Mouse (Mus musculus) cerebellum, adult 2 months (tissue): Measurements from ENCODE around the gene Tfeb. TPM values are rescaled to one million over a fixed set of nuclear protein-coding genes. Genes with fewer than 3 reads are reported as not detected.

Experiments
- DNase-seq, 2 experiments: peaks; one replicate each; pipeline ENCODE4 v3.0.0; 2021
- H3K27ac ChIP-seq: fragments of 200-500 bp; 2 replicates; pipeline ENCODE4 v1.5.1; 2012; ENCODE audit warnings: low read length, control low read depth, inconsistent platforms; ENCODE audit not compliant: insufficient read depth
- H3K27me3 ChIP-seq: fragments of 200-500 bp; 2 replicates; pipeline ENCODE4 v1.6.1; 2012; ENCODE audit warnings: inconsistent platforms, mild to moderate bottlenecking, low read length, moderate library complexity; ENCODE audit not compliant: control insufficient read depth, insufficient read depth
- H3K4me1 ChIP-seq: fragments of 200-500 bp; 2 replicates; pipeline ENCODE4 v1.6.1; 2011; ENCODE audit warnings: low read length; ENCODE audit not compliant: control insufficient read depth, insufficient read depth
- H3K4me3 ChIP-seq: fragments of 200-500 bp; replicated peaks from 2 replicates; pipeline ENCODE3; 2011; ENCODE audit warnings: mild to moderate bottlenecking, low read depth, low read length, control low read depth; ENCODE audit not compliant: insufficient read depth
- CTCF ChIP-seq: fragments of 200-500 bp; IDR thresholded peaks from 2 replicates; pipeline ENCODE4 v1.5.1; 2011; ENCODE audit warnings: low read depth, mild to moderate bottlenecking, control low read depth, low read length, moderate library complexity, borderline replicate concordance; ENCODE audit not compliant: insufficient read depth
- POLR2A ChIP-seq: fragments of 200-500 bp; IDR thresholded peaks from 2 replicates; pipeline ENCODE4 v1.6.1; 2011; ENCODE audit warnings: low read length, control low read depth, borderline replicate concordance; ENCODE audit not compliant: insufficient read depth
- WGBS: fragments of 180-500 bp; shearing (Covaris S2); methylation state at CpG from one replicate; pipeline ENCODE4 v1.1.7; 2018; 5-methylcytosine and 5-hydroxymethylcytosine counted together
- polyA plus RNA-seq: library from polyadenylated mRNA; depleted of rRNA; stranded (reverse); fragments of >200 nt; gene quantifications from 2 replicates; pipeline ENCODE4 v1.2.3, GENCODE M21; 2012

Gene Tfeb
- polyA plus RNA-seq, 1 experiment, result 27.5 TPM

- H3K4me1 ChIP-seq, result no peaks in the 10 kb centered on the region
- H3K4me3 ChIP-seq, result no peak overlapping the region
- no peak overlapping the region for H3K27ac ChIP-seq
- DNase-seq, result no peak
- TF ChIP-seq POLR2A (no peak), CTCF (no peak)
- no peaks in the 10 kb centered on the region for H3K27me3 ChIP-seq
- WGBS, result 63% methylated on average over 28 of the region's 28 CpGs
Observed at GRCm38 (mm10) chr17:47702548-47703345, 34.1 kb upstream of the Tfeb start.

GRCm38 (mm10) chr17:47703556-47703955 is 33.3 kb upstream of the Tfeb start:
- 46% methylated on average over 20 of the region's 20 CpGs for whole genome bisulfite sequencing
- DNase-seq, result no peak
- Histone ChIP-seq H3K27me3 (no peaks in the 10 kb centered on the region), H3K4me3 (no peak overlapping the region), H3K4me1 (no peaks in the 10 kb centered on the region), H3K27ac (no peak overlapping the region)
- TF ChIP-seq CTCF, result no peak
- no peak for TF ChIP-seq POLR2A

- WGBS, result 77% methylated on average over 4 of the region's 4 CpGs
- no peaks in the 10 kb centered on the region for H3K4me1 ChIP-seq
- no peak overlapping the region for H3K4me3 ChIP-seq
- no peak overlapping the region for H3K27ac ChIP-seq
- no peak for TF ChIP-seq POLR2A
- H3K27me3 ChIP-seq, result no peaks in the 10 kb centered on the region
- DNase-seq, result no peak
Observed at GRCm38 (mm10) chr17:47704692-47705091, 32.1 kb upstream of the Tfeb start.

GRCm38 (mm10) chr17:47706196-47706595 is 30.6 kb upstream of the Tfeb start:
- H3K27me3 ChIP-seq, result no peaks in the 10 kb centered on the region
- WGBS, result 22% methylated on average over 1 of the region's 1 CpGs
- no peak overlapping the region for H3K4me3 ChIP-seq
- DNase-seq, result no peak
- no peak overlapping the region for H3K27ac ChIP-seq
- TF ChIP-seq POLR2A (no peak), CTCF (no peak)
- H3K4me1 ChIP-seq, result no peaks in the 10 kb centered on the region

- DNase-seq, result no peak
Observed at GRCm38 (mm10) chr17:47707961-47708360, 28.9 kb upstream of the Tfeb start.

GRCm38 (mm10) chr17:47708972-47709371 is 27.9 kb upstream of the Tfeb start:
- WGBS, result 78% methylated on average over 4 of the region's 4 CpGs
- no peak for DNase-seq
- Histone ChIP-seq H3K4me1 (no peaks in the 10 kb centered on the region), H3K4me3 (no peak overlapping the region), H3K27me3 (no peaks in the 10 kb centered on the region), H3K27ac (no peak overlapping the region)
- TF ChIP-seq CTCF, result no peak
- no peak for TF ChIP-seq POLR2A

More at GRCm38 (mm10) chr17:47707961-47708360, 28.9 kb upstream of the Tfeb start:
- 60% methylated on average over 3 of the region's 3 CpGs for WGBS
- H3K27me3 ChIP-seq, result no peaks in the 10 kb centered on the region
- no peak overlapping the region for H3K27ac ChIP-seq
- H3K4me1 ChIP-seq, result no peaks in the 10 kb centered on the region
- TF ChIP-seq CTCF (no peak), POLR2A (no peak)
- no peak overlapping the region for H3K4me3 ChIP-seq

GRCm38 (mm10) chr17:47710036-47710435 is 26.8 kb upstream of the Tfeb start:
- DNase-seq, result no peak
- Histone ChIP-seq H3K4me1 (no peaks in the 10 kb centered on the region), H3K27ac (no peak overlapping the region), H3K27me3 (no peaks in the 10 kb centered on the region), H3K4me3 (no peak overlapping the region)
- TF ChIP-seq POLR2A (no peak), CTCF (no peak)
- WGBS, result 87% methylated on average over 3 of the region's 3 CpGs

GRCm38 (mm10) chr17:47711883-47712282 is 24.9 kb upstream of the Tfeb start:
- 69% methylated on average over 6 of the region's 6 CpGs for WGBS
- no peak for TF ChIP-seq CTCF
- no peak for TF ChIP-seq POLR2A

GRCm38 (mm10) chr17:47712889-47713571 is 23.8 kb upstream of the Tfeb start:
- H3K27me3 ChIP-seq, result no peaks in the 10 kb centered on the region
- H3K4me3 ChIP-seq, result no peak overlapping the region
- no peaks in the 10 kb centered on the region for H3K4me1 ChIP-seq
- 52% methylated on average over 13 of the region's 22 CpGs for WGBS
- no peak overlapping the region for H3K27ac ChIP-seq
- DNase-seq, result no peak
- no peak for TF ChIP-seq CTCF
- TF ChIP-seq POLR2A, result no peak

More at GRCm38 (mm10) chr17:47711883-47712282, 24.9 kb upstream of the Tfeb start:
- Histone ChIP-seq H3K27ac (no peak overlapping the region), H3K27me3 (no peaks in the 10 kb centered on the region), H3K4me1 (no peaks in the 10 kb centered on the region), H3K4me3 (no peak overlapping the region)
- DNase-seq, result no peak
